Mouse (Mus musculus) heart, embryonic 11.5 days (tissue): ENCODE measurements around the gene Sh3pxd2a. TPM values are rescaled to one million over a fixed set of nuclear protein-coding genes. Genes with fewer than 3 reads are reported as not detected.

Experiments used
- ATAC-seq: fragments of 200-750 bp; cut with Nextera tagmentation; replicated peaks from 2 replicates; pipeline ENCODE4 v1.8.0; 2017; ENCODE audit warnings: moderate library complexity; ENCODE audit not compliant: insufficient number of reproducible peaks, low FRiP score, low TSS enrichment
- H3K27ac ChIP-seq: fragments of 300-500 bp; sonication (generic); 2 replicates; pipeline ENCODE4 v1.5.1; 2014; ENCODE audit warnings: mild to moderate bottlenecking, low read depth, low read length
- H3K27me3 ChIP-seq: fragments of 300-500 bp; sonication (generic); 2 replicates; pipeline ENCODE4 v1.6.1; 2014; ENCODE audit warnings: mild to moderate bottlenecking, low read length, mixed read lengths; ENCODE audit not compliant: control insufficient read depth, insufficient read depth
- H3K36me3 ChIP-seq: fragments of 300-500 bp; sonication (generic); 2 replicates; pipeline ENCODE4 v1.6.1; 2014; ENCODE audit warnings: mild to moderate bottlenecking, low read length, moderate library complexity, mixed read lengths; ENCODE audit not compliant: control insufficient read depth, insufficient read depth
- H3K4me1 ChIP-seq: fragments of 300-500 bp; sonication (generic); 2 replicates; pipeline ENCODE4 v1.6.1; 2014; ENCODE audit warnings: low read length; ENCODE audit not compliant: control insufficient read depth, insufficient read depth
- H3K4me2 ChIP-seq: fragments of 300-500 bp; sonication (generic); 2 replicates; pipeline ENCODE4 v1.6.1; 2014; ENCODE audit warnings: mild to moderate bottlenecking, moderate library complexity
- H3K4me3 ChIP-seq: fragments of 300-500 bp; sonication (generic); 2 replicates; pipeline ENCODE4 v1.5.1; 2014; ENCODE audit warnings: low read depth, low read length
- H3K9ac ChIP-seq: fragments of 300-500 bp; sonication (generic); 2 replicates; pipeline ENCODE4 v1.6.1; 2014; ENCODE audit warnings: mild to moderate bottlenecking, low read depth, low read length, moderate library complexity
- H3K9me3 ChIP-seq: fragments of 300-500 bp; sonication (generic); replicated peaks from 2 replicates; pipeline ENCODE4 v1.6.1; 2016; ENCODE audit warnings: low read length; ENCODE audit not compliant: control insufficient read depth
- WGBS: fragments of 180-500 bp; shearing (Covaris S2); extraction: QIAGEN DNeasy Blood & Tissue Kit; methylation state at CpG from one replicate; pipeline ENCODE4 v1.1.7; 2014; ENCODE audit not compliant: insufficient replicate concordance; 5-methylcytosine and 5-hydroxymethylcytosine counted together
- polyA plus RNA-seq: library from polyadenylated mRNA; unstranded; fragments of >200 nt; fragmentation: Nextera tagmentation; extraction: Ambion mirVana; gene quantifications from 2 replicates; pipeline ENCODE4 v1.2.1, GENCODE M21; 2014

Sh3pxd2a gene
- polyA plus RNA-seq, 1 experiment from 2014 or later, result 10.1 TPM

- no peak for ATAC-seq
- Histone ChIP-seq H3K4me3 (no peak overlapping the region), H3K36me3 (no peaks in the 10 kb centered on the region), H3K4me2 (no peak overlapping the region), H3K27me3 (no peaks in the 10 kb centered on the region), H3K4me1 (peaks cover 2% of the 10 kb centered on the region), H3K9ac (no peak overlapping the region), H3K27ac (no peak overlapping the region), H3K9me3 (no peaks in the 10 kb centered on the region)
- WGBS, result 14% methylated on average over 4 of the region's 6 CpGs
Observed at GRCm38 (mm10) chr19:47356188-47356857, 107.9 kb downstream of the Sh3pxd2a start.

DNA sequence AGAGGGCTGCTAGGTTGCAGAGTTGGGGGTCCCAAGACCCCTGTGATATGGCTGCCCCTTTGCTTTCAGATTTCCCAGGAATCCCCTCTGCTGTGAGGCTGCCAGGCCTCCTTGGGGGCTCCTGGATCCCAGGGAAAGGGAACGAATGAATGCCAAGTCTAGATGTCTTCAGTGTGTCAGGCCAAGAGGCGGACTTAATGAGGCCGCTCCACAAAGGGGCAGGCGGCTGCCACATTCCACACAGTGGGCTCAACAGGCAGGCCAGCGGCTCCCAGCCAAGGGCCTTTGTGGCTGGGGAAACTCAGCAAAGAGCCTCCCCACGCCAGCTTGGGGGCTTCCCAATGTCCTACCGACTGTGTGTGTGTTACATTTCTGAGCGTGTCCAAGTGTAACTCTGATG lies 109.7 kb downstream of the Sh3pxd2a start:
- Histone ChIP-seq H3K4me1 (peaks cover 2% of the 10 kb centered on the region; the same call in 1 of the 2 replicates), H3K27ac (no peak overlapping the region), H3K4me3 (no peak overlapping the region), H3K27me3 (no peaks in the 10 kb centered on the region), H3K9me3 (no peaks in the 10 kb centered on the region), H3K9ac (no peak overlapping the region), H3K4me2 (no peak overlapping the region), H3K36me3 (no peaks in the 10 kb centered on the region)
- ATAC-seq, result no peak
- 78% methylated on average over 8 of the region's 8 CpGs for WGBS

DNA sequence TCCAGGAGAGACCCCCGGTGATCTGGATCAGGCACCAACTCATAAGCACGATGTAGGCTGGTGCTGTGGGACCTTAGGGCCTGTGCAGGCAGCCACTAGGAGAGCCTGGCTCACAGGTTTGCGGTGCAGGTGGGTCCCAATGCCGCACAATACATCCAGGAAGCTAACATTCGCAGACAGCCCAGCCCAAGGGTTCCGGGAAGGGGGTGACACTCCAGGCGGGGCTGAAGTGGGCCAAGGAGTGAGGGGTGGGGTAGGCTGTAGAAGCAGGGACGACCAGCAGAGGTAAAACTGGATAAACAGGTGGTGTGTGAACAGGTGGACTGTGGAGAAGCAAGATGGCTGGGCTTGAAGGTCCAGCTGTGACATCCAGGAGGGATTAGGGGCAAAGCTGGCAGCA lies 115.2 kb downstream of the Sh3pxd2a start:
- peaks cover 12% of the 10 kb centered on the region for H3K4me1 ChIP-seq
- H3K9me3 ChIP-seq, result no peaks in the 10 kb centered on the region
- H3K9ac ChIP-seq, result no peak overlapping the region
- no peak overlapping the region for H3K27ac ChIP-seq
- H3K27me3 ChIP-seq, result peaks cover 5% of the 10 kb centered on the region; the same call in 1 of the 2 replicates
- no peak for ATAC-seq
- H3K36me3 ChIP-seq, result no peaks in the 10 kb centered on the region
- H3K4me2 ChIP-seq, result no peak overlapping the region
- H3K4me3 ChIP-seq, result no peak overlapping the region
- WGBS, result 76% methylated on average over 8 of the region's 8 CpGs

GRCm38 (mm10) chr19:47348395-47349016 lies 115.7 kb downstream of the Sh3pxd2a start:
- H3K4me2 ChIP-seq, result no peak overlapping the region
- no peak overlapping the region for H3K4me3 ChIP-seq
- peaks cover 11% of the 10 kb centered on the region; the same call in 1 of the 2 replicates for H3K27me3 ChIP-seq
- no peak for ATAC-seq
- no peaks in the 10 kb centered on the region for H3K9me3 ChIP-seq
- no peak overlapping the region for H3K9ac ChIP-seq
- H3K36me3 ChIP-seq, result no peaks in the 10 kb centered on the region
- H3K27ac ChIP-seq, result no peak overlapping the region
- WGBS, result 86% methylated on average over 14 of the region's 14 CpGs
- H3K4me1 ChIP-seq, result peaks cover 15% of the 10 kb centered on the region

- no peaks in the 10 kb centered on the region for H3K9me3 ChIP-seq
- no peak overlapping the region for H3K27ac ChIP-seq
- H3K9ac ChIP-seq, result no peak overlapping the region; the same call in 1 of the 2 replicates
- ATAC-seq, result no peak
- H3K27me3 ChIP-seq, result peaks cover 17% of the 10 kb centered on the region; the same call in 1 of the 2 replicates
- H3K36me3 ChIP-seq, result no peaks in the 10 kb centered on the region
- no peak overlapping the region for H3K4me3 ChIP-seq
- H3K4me2 ChIP-seq, result no peak overlapping the region
- peaks cover 19% of the 10 kb centered on the region for H3K4me1 ChIP-seq
- 66% methylated on average over 7 of the region's 7 CpGs for WGBS
Observed at GRCm38 (mm10) chr19:47347021-47347643, 117.1 kb downstream of the Sh3pxd2a start.

DNA sequence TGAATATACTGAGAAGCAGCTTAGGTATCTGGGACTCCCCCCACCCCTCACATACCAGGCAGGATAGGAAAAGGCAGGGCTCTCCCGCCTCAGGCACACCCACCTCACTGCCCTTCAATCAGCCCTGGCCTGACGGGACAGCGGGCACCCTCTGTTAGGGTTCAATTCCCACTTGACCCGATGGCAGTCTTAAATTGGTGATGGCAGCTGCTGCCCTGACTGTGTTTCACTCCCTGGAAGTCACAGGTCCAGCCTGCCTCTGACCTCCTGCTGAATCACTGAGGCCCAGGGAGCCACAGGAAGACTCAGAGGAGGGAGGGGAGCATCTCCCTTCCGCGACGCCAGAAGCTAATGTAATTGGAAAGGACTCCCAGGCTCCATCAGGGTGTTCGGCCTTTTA lies 117.6 kb downstream of the Sh3pxd2a start:
- Histone ChIP-seq H3K27me3 (peaks cover 17% of the 10 kb centered on the region; the same call in 1 of the 2 replicates), H3K9me3 (no peaks in the 10 kb centered on the region), H3K4me2 (no peak overlapping the region), H3K4me1 (peaks cover 19% of the 10 kb centered on the region), H3K4me3 (no peak overlapping the region), H3K27ac (no peak overlapping the region), H3K9ac (peak overlapping the region; percentile 28; the same call in 1 of the 2 replicates), H3K36me3 (no peaks in the 10 kb centered on the region)
- WGBS, result 55% methylated on average over 8 of the region's 8 CpGs
- no peak for ATAC-seq

- H3K9me3 ChIP-seq, result no peaks in the 10 kb centered on the region
- no peak overlapping the region; the same call in 1 of the 2 replicates for H3K9ac ChIP-seq
- no peak overlapping the region for H3K4me3 ChIP-seq
- H3K27me3 ChIP-seq, result peaks cover 17% of the 10 kb centered on the region; the same call in 1 of the 2 replicates
- H3K27ac ChIP-seq, result no peak overlapping the region
- peaks cover 19% of the 10 kb centered on the region for H3K4me1 ChIP-seq
- H3K4me2 ChIP-seq, result no peak overlapping the region
- 73% methylated on average over 6 of the region's 6 CpGs for WGBS
- H3K36me3 ChIP-seq, result no peaks in the 10 kb centered on the region
- no peak for ATAC-seq
Observed at GRCm38 (mm10) chr19:47345851-47346568, 118.2 kb downstream of the Sh3pxd2a start.

GRCm38 (mm10) chr19:47343422-47343821 lies 120.8 kb downstream of the Sh3pxd2a start:
- Histone ChIP-seq H3K4me1 (peaks cover 26% of the 10 kb centered on the region), H3K9ac (peak overlapping the region; percentile 58; the same call in 1 of the 2 replicates), H3K27me3 (peaks cover 17% of the 10 kb centered on the region; the same call in 1 of the 2 replicates), H3K4me3 (peak overlapping the region; percentile 38), H3K36me3 (no peaks in the 10 kb centered on the region), H3K27ac (no peak overlapping the region), H3K4me2 (peak overlapping the region; percentile 75), H3K9me3 (no peaks in the 10 kb centered on the region)
- ATAC-seq, result no peak
- WGBS, result 3% methylated on average over 39 of the region's 39 CpGs
